Mouse (Mus musculus): Measurements from ENCODE around the gene Ube3b. TPM values are rescaled to one million over a fixed set of nuclear protein-coding genes. Genes with fewer than 3 reads are reported as not detected.

Gene Ube3b
- polyA plus RNA-seq, 1 experiment = 76.1 TPM

- no peak overlapping the region for H3K4me3 ChIP-seq (ENCODE audit: low read depth, low read length)
- WGBS = 79% methylated on average over 9 of the region's 9 CpGs
- H3K4me1 ChIP-seq (ENCODE audit: control insufficient read depth, insufficient read depth, insufficient read length, low read length) = peaks cover 66% of the 10 kb centered on the region
- no peaks in the 10 kb centered on the region for H3K27me3 ChIP-seq (ENCODE audit: control insufficient read depth, insufficient read depth, low read length)
- H3K27ac ChIP-seq (ENCODE audit: insufficient read depth, low read depth, low read length) = peak overlapping the region; percentile 76
- H3K36me3 ChIP-seq (ENCODE audit: control insufficient read depth, insufficient read depth, low read length) = peaks cover 36% of the 10 kb centered on the region
- TF ChIP-seq CTCF (IDR thresholded peaks at IDR 0.05; ENCODE audit: extremely low read depth, insufficient read length, insufficient replicate concordance, low read depth, low read length) (no peak), POLR2A (IDR thresholded peaks at IDR 0.05; ENCODE audit: low read depth, low read length) (no peak)
Measured at GRCm38 (mm10) chr5:114373581-114373980, 6.8 kb upstream of the Ube3b start.

GRCm38 (mm10) chr5:114374409-114375213, 5.8 kb upstream of the Ube3b start:
- Histone ChIP-seq H3K27me3 (ENCODE audit: control insufficient read depth, insufficient read depth, low read length) (no peaks in the 10 kb centered on the region), H3K27ac (ENCODE audit: insufficient read depth, low read depth, low read length) (peak overlapping the region; percentile 76), H3K4me3 (ENCODE audit: low read depth, low read length) (peak overlapping the region; percentile 0), H3K36me3 (ENCODE audit: control insufficient read depth, insufficient read depth, low read length) (peaks cover 27% of the 10 kb centered on the region), H3K4me1 (ENCODE audit: control insufficient read depth, insufficient read depth, insufficient read length, low read length) (peaks cover 66% of the 10 kb centered on the region)
- TF ChIP-seq CTCF (IDR thresholded peaks at IDR 0.05; ENCODE audit: extremely low read depth, insufficient read length, insufficient replicate concordance, low read depth, low read length) (no peak), POLR2A (IDR thresholded peaks at IDR 0.05; ENCODE audit: low read depth, low read length) (no peak)
- WGBS = 30% methylated on average over 23 of the region's 23 CpGs

GRCm38 (mm10) chr5:114378177-114378920, 2.1 kb upstream of the Ube3b start:
- 15% methylated on average over 10 of the region's 10 CpGs for WGBS
- Histone ChIP-seq H3K27me3 (ENCODE audit: control insufficient read depth, insufficient read depth, low read length) (no peaks in the 10 kb centered on the region), H3K4me1 (ENCODE audit: control insufficient read depth, insufficient read depth, insufficient read length, low read length) (peaks cover 39% of the 10 kb centered on the region), H3K4me3 (ENCODE audit: low read depth, low read length) (peak overlapping the region; percentile 40), H3K27ac (ENCODE audit: insufficient read depth, low read depth, low read length) (peak overlapping the region; percentile 83), H3K36me3 (ENCODE audit: control insufficient read depth, insufficient read depth, low read length) (peaks cover 5% of the 10 kb centered on the region)
- TF ChIP-seq POLR2A (IDR thresholded peaks at IDR 0.05; ENCODE audit: low read depth, low read length) = no peak
- TF ChIP-seq CTCF (IDR thresholded peaks at IDR 0.05; ENCODE audit: extremely low read depth, insufficient read length, insufficient replicate concordance, low read depth, low read length) = no peak

- Histone ChIP-seq H3K4me3 (ENCODE audit: low read depth, low read length) (peak overlapping the region; percentile 40), H3K4me1 (ENCODE audit: control insufficient read depth, insufficient read depth, insufficient read length, low read length) (peaks cover 33% of the 10 kb centered on the region), H3K27ac (ENCODE audit: insufficient read depth, low read depth, low read length) (peak overlapping the region; percentile 83), H3K27me3 (ENCODE audit: control insufficient read depth, insufficient read depth, low read length) (no peaks in the 10 kb centered on the region), H3K36me3 (ENCODE audit: control insufficient read depth, insufficient read depth, low read length) (no peaks in the 10 kb centered on the region)
- TF ChIP-seq CTCF (IDR thresholded peaks at IDR 0.05; ENCODE audit: extremely low read depth, insufficient read length, insufficient replicate concordance, low read depth, low read length) (no peak), POLR2A (IDR thresholded peaks at IDR 0.05; ENCODE audit: low read depth, low read length) (no peak)
- WGBS = 28% methylated on average over 6 of the region's 6 CpGs
Measured at GRCm38 (mm10) chr5:114378936-114379335, 1.5 kb upstream of the Ube3b start.

GRCm38 (mm10) chr5:114379763-114380162, 644 bp upstream of the Ube3b start:
- peak overlapping the region; percentile 83 for H3K27ac ChIP-seq (ENCODE audit: insufficient read depth, low read depth, low read length)
- H3K36me3 ChIP-seq (ENCODE audit: control insufficient read depth, insufficient read depth, low read length) = peaks cover 4% of the 10 kb centered on the region; the same call in 1 of the 2 replicates
- peak overlapping the region; percentile 69 for H3K4me3 ChIP-seq (ENCODE audit: low read depth, low read length)
- H3K4me1 ChIP-seq (ENCODE audit: control insufficient read depth, insufficient read depth, insufficient read length, low read length) = peaks cover 26% of the 10 kb centered on the region
- 2% methylated on average over 20 of the region's 20 CpGs for WGBS
- H3K27me3 ChIP-seq (ENCODE audit: control insufficient read depth, insufficient read depth, low read length) = no peaks in the 10 kb centered on the region
- TF ChIP-seq POLR2A (IDR thresholded peaks at IDR 0.05; ENCODE audit: low read depth, low read length) = no peak
- TF ChIP-seq CTCF (IDR thresholded peaks at IDR 0.05; ENCODE audit: extremely low read depth, insufficient read length, insufficient replicate concordance, low read depth, low read length) = no peak

- Histone ChIP-seq H3K36me3 (ENCODE audit: control insufficient read depth, insufficient read depth, low read length) (peaks cover 10% of the 10 kb centered on the region; the same call in 1 of the 2 replicates), H3K27me3 (ENCODE audit: control insufficient read depth, insufficient read depth, low read length) (no peaks in the 10 kb centered on the region), H3K4me1 (ENCODE audit: control insufficient read depth, insufficient read depth, insufficient read length, low read length) (peaks cover 14% of the 10 kb centered on the region), H3K27ac (ENCODE audit: insufficient read depth, low read depth, low read length) (peak overlapping the region; percentile 59; the same call in 1 of the 2 replicates), H3K4me3 (ENCODE audit: low read depth, low read length) (peak overlapping the region; percentile 69)
- WGBS = under 1% methylated on average over 18 of the region's 18 CpGs
- TF ChIP-seq CTCF (IDR thresholded peaks at IDR 0.05; ENCODE audit: extremely low read depth, insufficient read length, insufficient replicate concordance, low read depth, low read length) (no peak), POLR2A (IDR thresholded peaks at IDR 0.05; ENCODE audit: low read depth, low read length) (no peak)
Measured at GRCm38 (mm10) chr5:114381013-114381351, 575 bp downstream of the Ube3b start.

Data from small intestine, adult 2 months (tissue).